Mouse (Mus musculus) ovary, postnatal 10 days (tissue): ENCODE data around the gene Atp4a.

ENCODE experiments used
- DNase-seq: peaks from one replicate; pipeline ENCODE4 v3.0.0; 2022; ENCODE audit warnings: low spot score

Gene Atp4a

DNA sequence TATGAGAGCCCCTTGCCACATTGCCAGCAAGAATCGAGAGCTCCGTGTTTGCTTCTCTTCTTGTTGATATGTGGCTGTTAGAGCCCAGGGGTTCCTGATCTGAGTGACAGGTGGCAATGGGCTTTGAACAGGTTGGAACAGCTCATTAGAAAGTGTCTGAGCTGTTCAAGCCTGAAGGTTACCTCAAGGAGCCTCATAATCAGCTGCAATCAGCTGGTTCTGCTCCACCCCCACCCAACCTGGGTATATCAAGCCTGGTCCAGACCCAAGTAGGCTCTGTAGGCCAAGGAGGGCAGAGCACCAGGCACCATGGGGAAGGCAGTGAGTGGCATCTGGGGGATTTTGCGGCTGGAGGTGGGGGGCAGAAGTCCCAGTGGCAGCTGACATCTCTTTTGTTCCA lies at the start of gene Atp4a:
Atp4a (plus strand) TSS at position 268 of the 400 bp plus-strand sequence.
- DNase-seq, result no peak

DNA sequence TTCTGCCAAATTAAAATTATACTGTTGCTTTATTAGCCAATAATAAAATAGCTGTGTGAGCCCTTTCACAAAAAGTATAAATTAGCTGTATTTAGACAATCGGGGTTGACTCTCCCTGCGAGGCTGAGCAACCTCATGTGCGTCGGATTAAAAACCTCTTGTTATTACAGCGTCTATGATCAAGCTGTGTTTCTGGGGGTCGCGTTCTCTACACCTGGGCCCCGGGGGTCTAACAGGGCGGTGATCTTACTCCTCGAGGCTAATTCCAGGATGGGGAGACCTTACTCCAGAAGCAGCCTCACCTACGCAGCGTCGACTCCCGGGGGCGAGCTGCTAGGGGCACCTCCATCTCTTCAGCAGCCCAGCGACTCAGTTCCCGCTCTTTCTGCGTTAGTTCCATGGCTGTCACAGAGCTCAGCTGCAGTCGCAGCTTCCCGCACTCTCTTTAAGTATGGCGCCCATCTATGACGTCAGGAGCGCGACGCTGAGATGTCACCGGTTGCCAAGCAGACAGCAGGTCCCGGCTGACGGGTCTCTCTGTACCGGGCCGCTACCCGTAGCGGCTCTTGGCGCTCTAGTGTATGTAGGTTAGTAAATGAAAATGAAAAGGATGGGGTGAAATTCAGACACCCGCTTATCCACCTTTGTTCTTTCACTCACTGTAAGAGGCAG lies 47.3 kb upstream of the Atp4a start, which contains the start of gene Haus5:
Haus5 (minus strand) TSS at position 466 of the 672 bp plus-strand sequence.
- peak; percentile 78 for DNase-seq

DNA sequence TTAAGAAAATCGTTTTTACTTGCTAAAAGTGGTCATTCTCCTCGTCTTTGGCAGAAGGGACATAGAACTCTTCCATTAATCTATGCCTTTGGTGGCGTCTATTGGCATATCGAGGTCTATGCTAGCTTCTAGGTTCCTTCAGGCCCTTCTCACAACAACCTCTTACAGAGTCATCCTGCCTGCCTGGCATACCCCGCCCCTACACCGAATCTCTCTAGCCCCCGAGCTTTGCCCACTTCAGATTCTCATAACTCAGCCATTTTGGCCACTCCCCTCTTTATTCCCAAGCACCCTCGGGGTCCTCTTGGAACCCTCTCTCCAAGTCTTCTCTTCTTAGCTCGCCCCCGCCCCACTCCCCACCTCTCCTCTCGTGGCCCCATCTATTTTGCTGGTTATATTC lies 46.7 kb upstream of the Atp4a start:
- DNase-seq, result no peak

DNA sequence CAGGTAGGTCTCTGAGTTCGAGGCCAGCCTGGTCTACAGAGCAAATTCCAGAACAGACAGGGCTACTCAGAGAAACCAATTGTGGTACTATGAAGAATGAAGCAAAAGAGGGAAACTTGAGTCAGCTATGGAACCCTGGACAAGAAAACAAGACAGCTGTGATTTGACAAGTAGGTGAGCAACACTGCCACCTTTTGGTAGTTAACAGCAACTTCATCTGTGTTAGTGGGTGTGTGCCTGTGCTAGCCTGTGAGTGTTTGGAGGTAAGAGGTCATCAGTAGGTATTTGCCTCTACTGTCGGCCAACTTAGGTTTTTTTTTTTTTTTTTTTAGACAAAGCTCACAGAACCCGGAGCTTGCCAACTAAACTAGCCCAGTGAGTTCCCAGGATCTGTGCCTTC lies 42.8 kb upstream of the Atp4a start:
- DNase-seq, result no peak

DNA sequence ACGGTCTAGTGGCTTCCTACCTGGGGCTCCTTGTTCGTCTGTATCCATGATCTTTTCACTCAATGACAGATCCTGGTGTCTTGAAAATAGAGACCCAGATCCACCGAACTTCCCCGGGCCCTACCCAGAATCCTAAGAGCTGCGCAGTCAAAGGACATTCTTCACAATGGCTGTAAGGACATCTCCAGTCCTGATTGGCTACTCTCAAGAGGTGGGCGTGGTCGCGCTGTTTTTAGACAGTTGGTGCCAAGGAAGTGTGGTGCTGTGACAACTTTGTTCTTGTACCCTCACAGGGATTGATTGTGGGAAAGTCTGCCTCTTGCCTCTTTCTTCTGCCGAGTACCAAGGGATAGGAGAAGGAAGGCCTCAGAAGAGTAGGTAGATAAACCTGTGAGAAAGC lies 40.5 kb upstream of the Atp4a start, which contains the start of gene Pmis2:
Pmis2 (minus strand) TSS at position 126 of the 400 bp plus-strand sequence.
- DNase-seq, result no peak

DNA sequence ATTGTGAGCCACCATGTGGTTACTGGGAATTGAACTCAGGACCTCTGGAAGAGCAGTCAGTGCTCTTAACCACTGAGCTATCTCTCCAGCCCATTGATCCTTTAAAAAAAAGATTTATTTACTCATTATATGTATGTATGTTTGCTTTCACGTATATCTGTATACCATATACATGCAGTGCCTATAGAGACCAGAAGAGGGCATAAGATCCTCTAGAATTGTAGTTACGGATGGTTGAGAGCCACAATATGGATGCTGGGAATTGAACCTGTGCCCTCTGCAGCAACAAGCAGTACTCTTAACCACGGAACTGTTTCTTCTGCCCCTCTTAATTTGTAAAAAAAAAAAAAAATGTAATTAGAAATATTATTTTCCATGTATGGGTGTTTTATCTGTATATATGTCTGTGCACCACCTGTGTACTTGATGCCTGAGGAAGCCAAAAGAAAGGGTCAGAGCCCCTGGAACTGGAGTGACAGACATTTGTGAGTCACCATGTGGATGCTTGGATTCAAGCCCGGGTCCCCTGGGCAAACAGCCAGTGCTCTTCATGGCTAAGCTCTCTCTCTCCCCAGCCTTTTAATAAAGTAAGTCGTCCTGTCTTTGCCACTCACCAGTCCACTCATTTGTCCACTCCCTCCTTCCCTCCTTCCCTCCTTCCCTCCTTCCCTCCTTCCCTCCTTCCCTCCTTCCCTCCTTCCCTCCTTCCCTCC lies 33.6 kb upstream of the Atp4a start:
- no peak for DNase-seq

DNA sequence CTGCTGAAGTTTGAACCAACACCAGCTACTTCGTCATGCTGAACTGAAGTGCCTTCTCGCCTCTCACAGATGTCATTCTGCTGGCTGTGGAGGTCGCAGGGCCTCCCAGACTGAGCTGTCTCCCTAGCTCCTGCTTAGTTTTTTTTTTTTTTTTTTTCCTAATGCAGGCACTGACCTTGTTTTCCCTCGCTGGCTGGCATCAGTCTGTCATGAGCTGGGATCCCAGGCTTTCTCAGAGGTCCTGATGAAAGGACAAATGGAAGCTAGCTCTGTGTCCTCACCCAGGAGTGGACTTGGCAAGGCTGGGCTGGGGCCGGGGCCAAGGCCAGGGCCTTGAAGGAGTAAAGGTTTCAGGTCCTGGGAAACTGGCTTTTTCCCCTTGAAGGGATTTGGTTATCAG lies 30.1 kb upstream of the Atp4a start:
- DNase-seq, result no peak

DNA sequence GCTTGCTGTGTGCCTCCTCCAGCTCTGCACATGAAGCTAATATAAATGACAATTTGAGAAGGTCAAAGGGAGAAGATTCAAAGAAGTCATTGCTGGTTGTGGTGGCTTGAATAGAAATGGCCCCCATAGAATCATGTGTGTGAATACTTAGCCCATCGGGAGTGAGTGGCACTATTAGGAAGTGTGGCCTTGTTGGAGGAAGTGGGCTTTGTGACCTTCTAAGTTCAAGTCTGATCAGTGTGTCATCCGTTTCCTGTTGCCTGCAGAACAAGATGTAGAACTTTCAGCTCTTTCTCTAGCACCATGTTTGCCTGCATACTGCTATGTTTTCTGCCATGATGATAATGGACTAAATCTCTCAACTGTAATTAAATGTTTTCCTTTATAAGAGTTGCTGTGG lies 28.6 kb upstream of the Atp4a start:
- DNase-seq, result no peak

DNA sequence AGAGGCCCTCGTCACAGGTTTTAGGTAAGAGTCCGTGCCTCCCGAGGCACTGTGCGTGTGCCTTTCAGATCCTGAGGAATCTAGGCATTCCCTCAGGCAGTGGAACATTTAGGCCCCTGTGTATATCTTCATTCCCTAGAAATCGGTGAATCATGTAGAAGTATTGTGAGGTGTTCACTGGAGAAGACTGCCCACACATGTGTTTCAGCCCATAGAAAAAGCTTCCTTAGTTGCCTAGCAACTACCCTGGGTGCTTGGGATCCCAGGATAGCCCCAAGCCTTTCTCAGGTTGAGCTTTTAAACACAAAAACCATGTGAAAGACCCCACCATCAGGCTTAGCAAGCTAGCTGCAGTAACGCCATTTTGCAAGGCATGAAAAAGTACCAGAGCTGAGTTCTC lies 23.7 kb upstream of the Atp4a start:
- no peak for DNase-seq

DNA sequence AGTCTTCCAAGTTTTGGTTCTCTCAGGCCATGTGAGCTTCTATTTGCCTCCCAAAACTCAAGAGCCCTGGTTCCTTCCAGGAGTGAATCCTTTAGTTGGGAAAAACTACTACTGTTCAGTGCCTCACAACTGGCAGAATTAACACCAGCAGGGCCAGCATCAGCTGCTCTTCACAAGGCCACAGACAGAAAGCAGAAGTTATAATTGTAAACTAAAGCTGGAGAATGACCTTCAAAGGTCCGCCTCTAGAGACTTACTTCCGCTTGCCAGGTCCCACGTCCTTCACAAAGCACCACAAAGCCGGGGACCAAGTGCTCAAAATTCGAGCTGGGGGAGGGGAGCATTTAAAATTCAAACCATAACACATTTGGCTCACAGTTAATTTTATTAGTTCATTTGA lies 13.9 kb upstream of the Atp4a start:
- DNase-seq, result no peak

DNA sequence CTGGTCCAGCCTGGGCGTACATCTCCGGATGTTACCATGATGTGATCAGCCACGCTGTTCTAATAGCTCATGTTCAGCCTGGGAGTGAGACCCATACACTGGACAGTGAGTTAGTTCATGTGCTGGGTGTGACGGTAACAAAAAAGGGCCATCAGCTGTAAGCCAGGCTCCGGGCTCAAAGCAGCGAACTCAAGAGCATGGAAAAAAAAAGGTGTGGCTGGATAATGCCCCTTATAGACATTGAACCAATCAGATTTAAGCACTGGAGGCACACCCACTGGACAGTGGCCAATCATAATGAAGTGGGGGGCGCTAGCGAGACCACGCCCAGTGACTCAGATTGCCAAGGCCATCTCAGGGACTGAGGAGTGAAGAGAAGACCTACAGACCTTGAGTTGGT lies 13.4 kb upstream of the Atp4a start, which contains the start of gene 2200002J24Rik:
2200002J24Rik (plus strand) TSS at position 338 of the 400 bp plus-strand sequence.
- DNase-seq, result no peak

DNA sequence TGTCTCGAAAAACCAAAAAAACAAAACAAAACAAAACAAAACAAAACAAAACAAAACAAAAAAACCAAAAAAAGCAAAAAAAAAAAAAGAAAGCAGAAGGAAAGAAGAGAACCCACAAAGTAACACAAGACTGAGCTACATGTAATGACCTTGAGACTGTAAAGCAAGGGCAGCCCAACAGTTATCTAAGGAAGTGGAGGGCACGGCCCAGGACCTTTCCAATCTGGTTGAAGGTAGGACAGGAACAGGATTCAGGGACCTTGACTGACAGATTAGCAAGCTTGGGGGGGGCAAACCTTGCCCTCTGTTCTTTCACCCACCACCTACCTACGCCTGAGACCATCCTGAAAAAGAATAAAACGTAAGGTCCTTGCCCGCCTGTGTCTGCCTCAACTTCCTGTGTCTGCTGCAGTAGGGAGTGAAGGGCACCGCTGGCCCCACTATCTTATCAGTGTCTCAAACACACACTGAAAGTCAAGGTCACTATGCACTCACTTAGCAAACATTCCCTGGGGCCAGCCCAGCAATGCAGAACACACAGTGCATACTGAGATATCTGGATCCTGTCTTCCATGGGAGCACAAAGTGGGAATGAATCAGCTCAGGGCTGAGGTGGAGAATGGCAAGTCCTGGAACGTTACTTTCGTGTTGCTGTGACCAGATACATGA lies 5.7 kb upstream of the Atp4a start:
- DNase-seq, result no peak

DNA sequence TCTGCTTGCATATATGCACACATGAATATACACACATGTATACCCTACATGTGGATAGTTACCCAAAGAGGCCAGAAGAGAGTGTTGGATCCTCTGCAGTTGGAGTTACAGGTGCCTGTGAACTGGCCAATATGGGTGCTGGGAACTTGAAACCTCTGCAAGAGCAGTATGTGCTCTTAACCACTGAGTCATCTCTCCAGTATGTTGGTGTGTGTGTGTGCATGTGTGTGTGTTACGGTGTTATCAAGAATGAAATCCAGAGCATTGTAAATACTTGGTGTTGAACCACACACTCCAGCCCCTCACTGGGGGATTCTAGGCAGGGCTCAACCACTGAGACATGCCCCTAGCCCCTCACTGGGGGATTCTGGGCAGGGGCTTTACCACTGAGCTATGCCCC lies 4.6 kb upstream of the Atp4a start:
- DNase-seq, result no peak

DNA sequence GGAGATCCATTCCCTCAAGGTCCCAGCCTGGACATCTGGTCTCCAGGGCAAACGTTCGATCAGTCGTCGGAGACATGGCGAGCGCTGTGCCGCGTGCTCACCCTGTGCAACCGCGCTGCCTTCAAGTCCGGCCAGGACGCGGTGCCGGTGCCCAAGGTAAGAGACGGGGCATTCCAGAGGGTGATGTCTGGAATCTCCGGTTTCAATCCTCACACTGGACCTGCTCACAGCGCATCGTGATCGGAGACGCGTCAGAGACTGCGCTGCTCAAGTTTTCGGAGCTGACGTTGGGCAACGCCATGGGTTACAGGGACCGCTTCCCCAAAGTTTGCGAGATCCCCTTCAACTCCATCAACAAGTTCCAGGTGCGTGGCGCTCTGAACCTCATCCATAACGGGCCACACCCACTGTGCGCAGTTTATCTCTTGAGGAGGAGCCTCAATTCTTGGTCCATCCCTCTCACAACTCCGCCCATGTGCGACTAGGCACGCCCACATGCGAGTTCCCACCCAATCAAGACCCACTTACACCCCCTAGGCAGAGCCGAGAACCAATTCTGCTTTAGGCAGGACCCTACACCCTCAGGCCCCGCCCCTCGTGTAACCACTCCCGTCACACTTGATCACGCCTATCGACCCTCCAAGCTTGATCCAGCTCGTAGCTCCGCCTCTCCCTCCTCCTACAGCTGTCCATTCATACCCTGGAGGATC lies 5.2 kb downstream of the Atp4a start:
- no peak for DNase-seq

DNA sequence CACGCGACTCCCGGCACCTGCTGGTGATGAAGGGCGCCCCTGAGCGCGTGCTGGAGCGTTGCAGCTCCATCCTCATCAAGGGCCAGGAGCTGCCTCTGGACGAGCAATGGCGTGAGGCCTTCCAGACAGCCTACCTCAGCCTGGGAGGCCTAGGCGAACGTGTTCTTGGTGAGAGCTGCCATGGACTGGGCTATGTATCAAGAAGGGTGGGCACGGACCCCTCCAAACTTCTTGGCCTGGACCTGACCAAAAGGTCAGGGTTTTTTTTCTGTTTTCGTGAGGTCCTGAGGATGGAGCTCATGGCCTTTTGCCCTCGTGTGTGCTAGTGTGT lies 5.7 kb downstream of the Atp4a start:
- DNase-seq, result no peak

DNA sequence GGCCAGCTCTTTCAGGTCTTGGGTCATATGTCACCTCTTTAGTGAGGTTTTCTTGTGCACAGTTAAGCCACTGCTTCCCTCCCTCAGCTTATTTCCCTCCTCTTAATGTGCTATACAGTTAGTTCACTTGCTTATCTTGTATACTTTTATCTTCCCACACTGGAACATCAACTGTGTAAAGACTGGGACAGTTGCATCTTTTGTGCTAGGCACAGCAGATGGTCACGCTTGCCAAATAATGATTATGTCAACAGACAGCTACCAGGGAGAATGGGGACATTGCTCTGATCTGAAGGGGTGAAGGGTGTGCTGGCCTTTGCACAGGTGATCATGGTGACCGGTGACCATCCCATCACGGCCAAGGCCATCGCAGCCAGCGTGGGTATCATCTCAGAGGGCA lies 7.7 kb downstream of the Atp4a start:
- DNase-seq, result no peak

DNA sequence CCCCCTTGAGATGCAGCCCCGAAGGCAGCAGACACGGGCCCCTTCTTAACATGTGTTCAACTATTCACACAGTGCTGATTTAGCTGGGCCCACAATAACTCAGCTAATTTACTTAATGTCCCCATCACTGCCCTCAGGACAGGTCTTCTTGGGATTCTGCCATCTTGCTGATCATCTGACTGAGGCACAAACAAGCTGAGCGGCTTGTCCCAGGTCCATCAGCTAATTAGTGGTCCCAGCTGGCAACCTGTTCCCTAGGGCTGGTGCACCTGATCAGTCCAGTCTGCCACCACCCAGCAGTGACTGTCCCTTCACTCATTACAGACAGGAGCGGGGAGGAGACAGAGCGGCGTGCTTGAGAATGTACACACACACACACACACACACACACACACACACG lies 9.3 kb downstream of the Atp4a start:
- DNase-seq, result no peak

DNA sequence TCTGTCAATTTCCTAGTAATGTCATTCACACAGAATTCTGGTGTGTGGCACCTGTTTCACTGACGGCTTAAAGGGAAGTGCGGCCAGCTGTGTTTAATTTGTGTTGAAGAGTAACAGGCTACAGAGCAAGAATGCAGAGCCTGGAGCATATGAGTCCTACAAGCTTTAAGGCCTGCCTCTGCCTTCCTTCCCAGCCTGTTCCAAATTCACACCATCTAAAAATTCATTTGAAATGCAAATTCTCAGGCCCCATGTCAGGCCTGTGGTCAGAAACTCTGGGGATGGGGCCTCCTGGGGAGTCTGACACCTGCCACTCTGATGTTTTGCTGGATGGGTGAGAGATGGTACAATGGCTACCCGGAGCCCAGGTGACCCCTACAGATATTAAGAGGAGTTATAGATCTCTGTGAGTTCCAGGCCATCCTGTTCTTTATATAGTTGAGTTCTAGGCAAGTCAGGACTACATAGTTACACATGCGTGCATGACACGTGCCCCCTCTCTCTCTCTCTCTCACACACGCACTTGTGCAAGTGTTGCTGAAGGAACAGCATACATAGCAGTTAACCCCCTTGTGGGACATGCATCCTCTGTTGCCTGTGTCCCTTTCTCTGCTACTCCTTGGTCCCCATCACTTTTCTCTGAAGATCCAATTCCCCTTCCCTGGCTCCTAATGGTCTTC lies 11.4 kb downstream of the Atp4a start:
- DNase-seq, result no peak

DNA sequence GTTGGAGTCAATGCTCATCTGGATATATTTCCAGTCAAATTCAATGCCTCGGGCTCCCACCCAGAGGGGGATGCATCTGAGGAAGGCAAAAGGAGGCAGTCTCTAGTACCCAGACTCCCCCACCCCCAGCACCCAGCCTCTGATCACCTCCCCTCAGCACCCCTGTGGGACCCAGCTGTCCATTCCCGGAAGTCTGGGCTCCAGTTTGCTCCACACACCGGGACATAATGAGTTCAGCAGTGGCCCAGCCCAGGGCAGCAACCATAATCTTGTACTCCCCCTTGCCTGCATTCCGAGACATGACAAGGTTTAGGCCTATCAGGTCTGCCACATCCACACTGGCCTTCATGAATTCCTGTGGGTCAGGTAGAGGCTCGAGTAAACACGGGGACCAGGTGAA lies 16.2 kb downstream of the Atp4a start:
- DNase-seq, result no peak

DNA sequence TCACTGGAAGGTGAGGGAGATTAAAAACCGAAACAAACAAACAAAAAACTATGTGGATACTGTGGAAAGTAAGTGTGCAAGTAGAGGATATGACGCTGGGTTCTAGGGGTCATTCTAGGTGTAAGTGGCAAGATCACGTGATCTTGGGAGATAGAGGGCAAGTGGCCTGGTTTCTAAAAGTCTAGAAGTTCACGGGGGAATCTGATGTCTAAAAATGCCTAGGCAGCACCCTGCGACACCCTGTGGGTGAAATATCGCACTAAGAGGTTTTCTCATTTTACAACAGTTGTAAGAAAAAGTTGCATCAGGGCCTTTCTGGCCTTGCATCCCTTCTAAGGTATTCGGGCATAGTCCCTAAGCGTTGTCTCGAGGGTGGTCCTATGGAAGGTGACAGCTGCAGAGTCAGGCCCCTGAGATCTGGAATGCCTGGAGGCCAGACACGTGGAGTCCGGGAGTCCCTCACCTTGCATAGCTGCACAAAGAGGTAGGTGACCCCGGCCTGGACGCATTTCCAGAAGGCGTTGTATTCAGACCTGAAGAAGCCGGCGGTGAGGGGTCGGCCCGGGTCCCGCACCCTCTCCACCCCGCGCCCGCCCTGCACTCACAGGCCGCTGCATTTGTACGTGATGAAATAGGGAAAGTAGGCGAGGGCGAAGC lies 16.9 kb downstream of the Atp4a start:
- DNase-seq, result no peak

DNA sequence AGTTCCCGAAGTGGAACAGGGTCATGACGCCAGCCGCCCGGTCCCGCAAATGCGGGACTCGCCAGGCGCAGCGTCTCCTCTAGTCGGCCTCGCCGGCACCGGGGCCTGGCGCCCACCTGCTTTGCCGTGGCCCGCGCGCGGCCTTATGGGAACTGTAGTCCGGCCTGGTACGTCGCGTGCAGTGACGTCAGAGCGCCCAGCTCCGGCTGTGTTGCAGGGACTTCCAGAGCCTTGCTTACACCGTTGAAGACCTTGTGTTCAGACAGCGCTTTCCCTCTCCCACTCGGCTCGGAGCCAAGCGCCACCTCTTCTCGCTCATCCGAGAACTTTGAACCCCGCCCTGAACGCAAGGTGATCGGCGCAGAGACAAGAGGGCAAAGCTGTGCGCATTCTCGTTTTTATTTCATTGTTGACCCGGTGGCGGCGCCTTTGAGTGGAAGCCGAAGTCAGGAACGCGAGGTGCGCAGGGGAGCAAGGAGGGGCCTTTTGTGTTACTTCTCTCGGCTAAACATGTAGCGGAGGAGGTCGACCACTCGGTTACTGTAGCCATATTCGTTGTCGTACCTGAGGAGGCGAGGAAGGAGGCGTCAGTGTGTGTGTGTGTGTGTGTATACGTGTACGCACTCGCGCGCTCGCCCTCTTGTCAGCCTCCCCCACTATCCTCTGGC lies 17.5 kb downstream of the Atp4a start, which contains the start of gene Tmem147:
Tmem147 (minus strand) TSS at position 145 of the 668 bp plus-strand sequence.
- DNase-seq, result peak; percentile 89
